Mouse (Mus musculus) kidney, embryonic 15.5 days (tissue): Measurements from ENCODE around the gene Atp6ap1. TPM values are rescaled to one million over a fixed set of nuclear protein-coding genes. Genes with fewer than 3 reads are reported as not detected.
A peak's percentile ranks its signal among the peaks of the same experiment; 100 is the strongest.

Source experiments
- ATAC-seq: fragments of 200-750 bp; cut with Nextera tagmentation; replicated peaks from 2 replicates; pipeline ENCODE4 v1.8.0; 2017; ENCODE audit warnings: moderate TSS enrichment; ENCODE audit not compliant: low FRiP score
- H3K27ac ChIP-seq: fragments of 300-500 bp; sonication (generic); 2 replicates; pipeline ENCODE4 v1.5.1; 2015; ENCODE audit warnings: mild to moderate bottlenecking, inconsistent platforms
- H3K27me3 ChIP-seq: fragments of 300-500 bp; sonication (generic); 2 replicates; pipeline ENCODE4 v1.6.1; 2015; ENCODE audit warnings: inconsistent platforms
- H3K36me3 ChIP-seq: fragments of 300-500 bp; sonication (generic); 2 replicates; pipeline ENCODE4 v1.6.1; 2015; ENCODE audit warnings: inconsistent platforms
- H3K4me1 ChIP-seq: fragments of 300-500 bp; sonication (generic); 2 replicates; pipeline ENCODE4 v1.6.1; 2015; ENCODE audit warnings: inconsistent platforms
- H3K4me2 ChIP-seq: fragments of 300-500 bp; sonication (generic); 2 replicates; pipeline ENCODE4 v1.6.1; 2015; ENCODE audit warnings: moderate library complexity, mild to moderate bottlenecking, inconsistent platforms
- H3K4me3 ChIP-seq: fragments of 300-500 bp; sonication (generic); replicated peaks from 2 replicates; pipeline ENCODE4 v1.5.1; 2015; ENCODE audit warnings: mild to moderate bottlenecking, inconsistent platforms
- H3K9ac ChIP-seq: fragments of 300-500 bp; sonication (generic); 2 replicates; pipeline ENCODE4 v1.6.1; 2015; ENCODE audit warnings: mild to moderate bottlenecking, inconsistent platforms
- H3K9me3 ChIP-seq: fragments of 300-500 bp; sonication (generic); replicated peaks from 2 replicates; pipeline ENCODE4 v1.6.1; 2016; ENCODE audit warnings: inconsistent platforms
- WGBS: fragments of 180-500 bp; shearing (Covaris S2); methylation state at CpG from one replicate; pipeline ENCODE4 v1.1.7; 2015; ENCODE audit warnings: mixed read lengths; 5-methylcytosine and 5-hydroxymethylcytosine counted together
- polyA plus RNA-seq: library from polyadenylated mRNA; unstranded; fragments of >200 nt; fragmentation: Nextera tagmentation; extraction: Ambion mirVana; gene quantifications from 2 replicates; pipeline ENCODE4 v1.2.1, GENCODE M21; 2015

Atp6ap1 gene
- polyA plus RNA-seq, 1 experiment from 2014 or later, result 137 TPM

GRCm38 (mm10) chrX:74273422-74274322 lies 23.2 kb upstream of the Atp6ap1 start:
- Histone ChIP-seq H3K27me3 (no peaks in the 10 kb centered on the region), H3K4me1 (0 out of 2 replicates have a peak, but pooled peaks cover 4% of the 10 kb centered on the region), H3K36me3 (0 out of 2 replicates have a peak, but pooled peaks cover 14% of the 10 kb centered on the region), H3K27ac (peak overlapping the region; percentile 27; the same call in 1 of the 2 replicates), H3K4me3 (no peak overlapping the region), H3K9me3 (no peaks in the 10 kb centered on the region), H3K9ac (no peak overlapping the region), H3K4me2 (no peak overlapping the region)
- WGBS, result 36% methylated on average over 10 of the region's 10 CpGs
- ATAC-seq, result no peak

GRCm38 (mm10) chrX:74277916-74278315 lies 19.0 kb upstream of the Atp6ap1 start:
- no peak overlapping the region for H3K4me3 ChIP-seq
- H3K4me2 ChIP-seq, result no peak overlapping the region
- H3K36me3 ChIP-seq, result 0 out of 2 replicates have a peak, but pooled peaks cover 5% of the 10 kb centered on the region
- H3K9me3 ChIP-seq, result no peaks in the 10 kb centered on the region
- 0 out of 2 replicates have a peak, but pooled peaks cover 6% of the 10 kb centered on the region for H3K4me1 ChIP-seq
- WGBS, result 71% methylated on average over 8 of the region's 8 CpGs
- no peak overlapping the region for H3K9ac ChIP-seq
- no peak overlapping the region for H3K27ac ChIP-seq
- no peaks in the 10 kb centered on the region for H3K27me3 ChIP-seq
- no peak for ATAC-seq

GRCm38 (mm10) chrX:74281041-74281731 lies 15.7 kb upstream of the Atp6ap1 start:
- H3K9ac ChIP-seq, result peak overlapping the region; percentile 64
- 16% methylated on average over 13 of the region's 14 CpGs for WGBS
- peak; percentile 2; the same call in 1 of the 2 replicates for ATAC-seq

GRCm38 (mm10) chrX:74281732-74282394 lies 15.0 kb upstream of the Atp6ap1 start, which contains the start of the genes Taz and Dnase1l1:
Gene Taz, plus strand, starts transcription at chrX:74281912.
Gene Dnase1l1, minus strand, starts transcription at chrX:74282337.
- Histone ChIP-seq H3K4me3 (peak within 1 kb of the TSS; percentile 62), H3K27me3 (no peaks in the 10 kb centered on the region), H3K36me3 (no peaks in the 10 kb centered on the region), H3K9ac (peak within 1 kb of the TSS; percentile 64), H3K4me2 (peak within 1 kb of the TSS; percentile 70), H3K27ac (peak within 1 kb of the TSS; percentile 88), H3K4me1 (peaks cover 15% of the 10 kb centered on the region), H3K9me3 (no peaks in the 10 kb centered on the region)
- ATAC-seq, result peak; percentile 96
- WGBS, result 22% methylated on average over 16 of the region's 16 CpGs

More at GRCm38 (mm10) chrX:74281041-74281731, 15.7 kb upstream of the Atp6ap1 start:
- H3K27me3 ChIP-seq, result no peaks in the 10 kb centered on the region
- H3K4me2 ChIP-seq, result peak overlapping the region; percentile 70
- H3K4me1 ChIP-seq, result peaks cover 15% of the 10 kb centered on the region
- H3K4me3 ChIP-seq, result peak overlapping the region; percentile 62
- H3K9me3 ChIP-seq, result no peaks in the 10 kb centered on the region
- no peaks in the 10 kb centered on the region for H3K36me3 ChIP-seq
- H3K27ac ChIP-seq, result peak overlapping the region; percentile 80

- H3K27me3 ChIP-seq, result no peaks in the 10 kb centered on the region
- peak overlapping the region; percentile 62 for H3K4me3 ChIP-seq
- ATAC-seq, result peak; percentile 67
- no peaks in the 10 kb centered on the region for H3K36me3 ChIP-seq
- peaks cover 15% of the 10 kb centered on the region for H3K4me1 ChIP-seq
- H3K4me2 ChIP-seq, result peak overlapping the region; percentile 70
- no peaks in the 10 kb centered on the region for H3K9me3 ChIP-seq
- peak overlapping the region; percentile 88 for H3K27ac ChIP-seq
- WGBS, result 20% methylated on average over 39 of the region's 39 CpGs
- H3K9ac ChIP-seq, result peak overlapping the region; percentile 64
Measured at GRCm38 (mm10) chrX:74282395-74283091, 14.4 kb upstream of the Atp6ap1 start.

- peak overlapping the region; percentile 64 for H3K9ac ChIP-seq
- no peaks in the 10 kb centered on the region for H3K36me3 ChIP-seq
- ATAC-seq, result no peak; the same call in 1 of the 2 replicates
- no peaks in the 10 kb centered on the region for H3K9me3 ChIP-seq
- H3K27me3 ChIP-seq, result no peaks in the 10 kb centered on the region
- peaks cover 15% of the 10 kb centered on the region for H3K4me1 ChIP-seq
- H3K4me2 ChIP-seq, result peak overlapping the region; percentile 70
- peak overlapping the region; percentile 88 for H3K27ac ChIP-seq
- 47% methylated on average over 5 of the region's 5 CpGs for WGBS
- peak overlapping the region; percentile 62 for H3K4me3 ChIP-seq
Measured at GRCm38 (mm10) chrX:74283092-74283437, 13.8 kb upstream of the Atp6ap1 start.

GRCm38 (mm10) chrX:74293431-74293830 lies 3.5 kb upstream of the Atp6ap1 start:
- Histone ChIP-seq H3K27ac (no peak overlapping the region), H3K27me3 (no peaks in the 10 kb centered on the region; the same call in 1 of the 2 replicates), H3K4me1 (0 out of 2 replicates have a peak, but pooled peaks cover 2% of the 10 kb centered on the region), H3K4me3 (no peak overlapping the region), H3K4me2 (no peak overlapping the region), H3K36me3 (peaks cover 17% of the 10 kb centered on the region; the same call in 1 of the 2 replicates), H3K9me3 (no peaks in the 10 kb centered on the region), H3K9ac (no peak overlapping the region)
- 84% methylated on average over 4 of the region's 4 CpGs for WGBS
- no peak for ATAC-seq

DNA sequence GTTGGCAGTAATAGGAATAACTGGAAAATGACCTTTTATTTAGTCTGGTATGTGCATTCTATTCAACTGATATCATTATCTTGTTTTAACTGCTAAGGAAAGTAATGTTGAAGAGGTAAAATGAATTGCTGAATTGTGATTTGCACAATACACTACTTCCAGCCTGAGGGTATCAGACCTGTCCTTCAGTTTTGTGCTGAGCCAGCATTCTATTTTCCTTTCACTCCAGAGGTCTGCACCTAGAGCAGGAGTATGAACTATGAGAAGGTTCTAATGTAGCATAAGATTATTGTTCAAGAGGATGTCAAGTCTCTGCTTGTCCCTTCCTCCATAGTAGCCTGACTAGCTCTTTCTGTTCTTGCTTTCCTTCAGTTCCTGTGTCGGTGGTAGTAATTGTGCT lies 1.5 kb downstream of the Atp6ap1 start:
- Histone ChIP-seq H3K9ac (no peak overlapping the region), H3K4me1 (0 out of 2 replicates have a peak, but pooled peaks cover 2% of the 10 kb centered on the region), H3K4me3 (no peak overlapping the region), H3K9me3 (no peaks in the 10 kb centered on the region), H3K27ac (no peak overlapping the region), H3K4me2 (no peak overlapping the region), H3K27me3 (no peaks in the 10 kb centered on the region), H3K36me3 (peaks cover 36% of the 10 kb centered on the region)
- ATAC-seq, result no peak
- 100% methylated on average over 1 of the region's 1 CpGs for WGBS

DNA sequence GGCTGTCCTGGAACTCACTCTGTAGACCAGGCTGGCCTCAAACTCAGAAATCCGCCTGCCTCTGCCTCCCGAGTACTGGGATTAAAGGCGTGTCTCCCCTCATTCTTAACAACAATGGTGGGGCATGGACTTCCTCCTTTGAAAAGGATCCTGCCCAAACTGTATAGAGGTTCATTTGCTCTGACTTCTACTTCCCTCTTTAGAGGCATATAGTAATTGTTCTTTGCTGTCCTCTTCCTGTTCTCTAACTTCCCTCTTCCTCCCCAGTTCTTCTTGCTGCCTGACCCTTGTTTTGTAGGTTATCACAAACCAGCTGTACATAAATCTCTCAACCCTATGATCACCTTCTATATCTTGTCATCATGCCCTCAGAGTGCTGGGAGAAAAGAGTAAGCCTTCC lies 2.8 kb downstream of the Atp6ap1 start:
- Histone ChIP-seq H3K27ac (no peak overlapping the region), H3K27me3 (no peaks in the 10 kb centered on the region), H3K9ac (no peak overlapping the region), H3K36me3 (peaks cover 41% of the 10 kb centered on the region), H3K4me3 (no peak overlapping the region), H3K4me1 (0 out of 2 replicates have a peak, but pooled peaks cover 2% of the 10 kb centered on the region), H3K9me3 (no peaks in the 10 kb centered on the region), H3K4me2 (no peak overlapping the region)
- 73% methylated on average over 3 of the region's 3 CpGs for WGBS
- ATAC-seq, result no peak

GRCm38 (mm10) chrX:74304867-74305700 lies 8.2 kb downstream of the Atp6ap1 start, which contains the start of gene Gdi1:
Gene Gdi1, plus strand, starts transcription at chrX:74304998.
- Histone ChIP-seq H3K9me3 (no peaks in the 10 kb centered on the region), H3K27ac (peak within 1 kb of the TSS; percentile 91), H3K4me3 (peak within 1 kb of the TSS; percentile 61), H3K27me3 (no peaks in the 10 kb centered on the region), H3K9ac (peak within 1 kb of the TSS; percentile 59), H3K36me3 (peaks cover 72% of the 10 kb centered on the region), H3K4me2 (peak within 1 kb of the TSS; percentile 62), H3K4me1 (peaks cover 7% of the 10 kb centered on the region)
- WGBS, result 13% methylated on average over 41 of the region's 41 CpGs
- peak; percentile 85 for ATAC-seq
